Mouse (Mus musculus) heart, adult 2 months (tissue): Measurements from ENCODE around the gene Irf6.
A peak's percentile ranks its signal among the peaks of the same experiment; 100 is the strongest.

Experiments used
- CTCF ChIP-seq: fragments of 200-600 bp; IDR thresholded peaks from 2 replicates; pipeline ENCODE4 v1.8.1; 2022; ENCODE audit warnings: antibody characterized with exemption, mild to moderate bottlenecking, moderate library complexity
- EP300 ChIP-seq: fragments of 200-500 bp; IDR thresholded peaks from 2 replicates; pipeline ENCODE4 v1.6.1; 2011; ENCODE audit warnings: low read depth, low read length, control low read depth; ENCODE audit not compliant: insufficient read depth
- POLR2A ChIP-seq: fragments of 200-500 bp; IDR thresholded peaks from 2 replicates; pipeline ENCODE4 v1.6.1; 2011; ENCODE audit warnings: mild to moderate bottlenecking, low read depth, low read length, control low read depth; ENCODE audit not compliant: insufficient read depth

- TF ChIP-seq CTCF (peak; percentile 24; the same call in 1 of the 2 replicates), EP300 (no peak), POLR2A (no peak)
These were observed 19.2 kb upstream of the Irf6 start for GRCm38 (mm10) chr1:193133726-193134125.
